Mouse (Mus musculus): ENCODE measurements at regions not wholly inside any gene's neighbourhood (a gene's known extent, or its start where the extent isn't known, plus 50 kb on each side); places are given as distances from the start of the nearest gene placed in this dataset.

DNA sequence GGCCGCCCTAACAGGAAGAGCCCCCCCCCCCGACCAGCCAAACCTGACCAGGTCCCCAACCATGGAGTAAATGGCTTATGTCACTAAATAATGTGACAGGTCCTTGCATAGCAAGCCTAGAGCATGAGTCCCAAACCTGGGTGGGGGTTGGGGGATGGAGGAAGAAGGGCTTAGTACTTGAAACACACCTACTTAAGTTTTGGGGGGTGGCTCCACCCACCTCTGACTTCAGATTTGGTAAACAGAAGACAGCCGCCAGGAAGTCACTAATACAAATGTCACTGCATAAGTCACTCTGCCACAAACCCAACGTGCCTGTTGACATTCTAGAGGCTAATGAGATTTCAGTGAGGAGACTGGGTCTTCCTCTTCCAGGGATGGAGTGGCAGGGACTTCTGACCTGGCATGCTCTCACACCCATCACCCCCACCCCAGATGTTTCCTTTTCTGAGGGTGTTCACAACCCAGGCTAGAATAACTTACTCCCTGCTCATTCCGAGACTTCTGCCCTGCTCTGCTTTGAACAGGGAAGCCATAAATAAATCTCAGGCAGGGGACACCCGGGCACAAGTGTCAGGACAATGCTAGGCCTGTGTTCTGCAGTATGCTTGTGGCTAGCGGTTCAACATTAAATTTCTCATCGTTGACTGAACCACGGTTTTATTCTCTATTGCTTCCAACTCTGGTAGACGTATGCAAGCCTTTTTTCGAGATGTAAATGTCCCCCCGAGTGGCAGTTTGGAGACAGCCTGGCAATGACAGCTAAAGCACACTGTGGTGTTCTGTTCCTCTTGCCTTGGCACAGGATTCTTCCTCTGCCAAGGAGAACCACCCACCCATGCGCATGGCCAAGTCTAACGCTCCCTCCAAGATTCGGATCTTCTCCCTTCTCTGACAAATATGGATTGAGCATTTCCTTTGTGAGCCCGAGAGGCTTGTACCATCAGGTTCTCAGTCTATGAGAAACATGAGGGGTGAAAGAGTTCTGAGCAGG, 161.6 kb upstream of the Dyrk2 start:
- ATAC-seq (ENCODE audit: insufficient number of reproducible peaks, low FRiP score, low TSS enrichment, low read depth) = no peak
- Histone ChIP-seq H3K9ac (ENCODE audit: low read length) (no peak overlapping the region), H3K9me3 (ENCODE audit: control insufficient read depth, low read length) (no peaks in the 10 kb centered on the region), H3K27me3 (ENCODE audit: control insufficient read depth, insufficient read depth, low read length) (no peaks in the 10 kb centered on the region), H3K4me3 (ENCODE audit: low read depth, low read length) (no peak overlapping the region), H3K4me1 (ENCODE audit: control insufficient read depth, insufficient read depth, low read length) (no peaks in the 10 kb centered on the region), H3K27ac (replicated peaks; ENCODE audit: low read depth, low read length) (no peak overlapping the region), H3K4me2 (ENCODE audit: low read depth, severe bottlenecking) (no peak overlapping the region), H3K36me3 (ENCODE audit: control insufficient read depth, insufficient read depth, low read length) (no peaks in the 10 kb centered on the region)
- 71% methylated on average over 16 of the region's 16 CpGs for WGBS
- no peak for DNase-seq (ENCODE audit: low spot score)

GRCm38 (mm10) chr10:119028480-119029137, 158.6 kb upstream of the Dyrk2 start:
- ATAC-seq (ENCODE audit: insufficient number of reproducible peaks, low FRiP score, low TSS enrichment, low read depth) (no peak), DNase-seq (ENCODE audit: low spot score) (no peak)
- Histone ChIP-seq H3K4me3 (ENCODE audit: low read depth, low read length) (no peak overlapping the region), H3K4me2 (ENCODE audit: low read depth, severe bottlenecking) (no peak overlapping the region), H3K9ac (ENCODE audit: low read length) (no peak overlapping the region), H3K27ac (replicated peaks; ENCODE audit: low read depth, low read length) (no peak overlapping the region), H3K4me1 (ENCODE audit: control insufficient read depth, insufficient read depth, low read length) (no peaks in the 10 kb centered on the region), H3K36me3 (ENCODE audit: control insufficient read depth, insufficient read depth, low read length) (no peaks in the 10 kb centered on the region), H3K9me3 (ENCODE audit: control insufficient read depth, low read length) (no peaks in the 10 kb centered on the region), H3K27me3 (ENCODE audit: control insufficient read depth, insufficient read depth, low read length) (no peaks in the 10 kb centered on the region)
- WGBS = 73% methylated on average over 3 of the region's 3 CpGs

DNA sequence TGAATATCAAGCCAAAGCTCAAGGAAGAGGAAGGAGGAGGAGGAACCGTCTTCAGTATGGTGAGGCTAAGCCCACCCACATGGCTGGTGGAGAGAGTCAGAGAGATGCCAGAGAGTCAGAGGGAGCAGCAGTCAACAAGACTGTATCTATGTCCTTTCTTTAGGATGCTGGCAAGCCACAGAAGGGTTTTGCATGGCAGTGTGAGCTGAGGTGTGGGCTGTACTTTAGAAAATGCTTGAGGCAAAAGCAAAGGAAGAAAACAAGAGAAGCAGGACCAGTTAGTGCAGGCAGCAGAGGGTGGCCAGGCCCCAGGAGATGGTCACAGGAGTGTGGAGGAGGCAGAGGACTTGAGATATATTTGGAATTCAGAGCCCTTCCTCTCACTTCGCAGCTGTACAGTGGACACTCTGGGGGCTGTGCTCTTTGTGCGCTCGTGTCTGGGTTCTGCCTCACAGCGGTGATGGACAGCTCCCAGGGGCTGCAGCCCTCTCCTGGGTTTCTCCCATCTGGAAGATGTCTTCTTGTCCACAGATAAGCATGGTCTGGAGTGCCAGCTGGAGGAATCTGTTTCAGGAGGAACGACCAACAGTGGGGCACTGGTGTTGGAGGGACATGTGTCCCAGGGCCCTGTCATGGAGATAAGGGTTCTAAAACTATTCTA, 157.4 kb upstream of the Dyrk2 start:
- H3K36me3 ChIP-seq (ENCODE audit: control insufficient read depth, insufficient read depth, low read length) = no peaks in the 10 kb centered on the region
- no peak overlapping the region for H3K27ac ChIP-seq (replicated peaks; ENCODE audit: low read depth, low read length)
- H3K4me3 ChIP-seq (ENCODE audit: low read depth, low read length) = no peak overlapping the region
- ATAC-seq (ENCODE audit: insufficient number of reproducible peaks, low FRiP score, low TSS enrichment, low read depth) = no peak
- H3K4me2 ChIP-seq (ENCODE audit: low read depth, severe bottlenecking) = no peak overlapping the region
- H3K9me3 ChIP-seq (ENCODE audit: control insufficient read depth, low read length) = no peaks in the 10 kb centered on the region
- H3K4me1 ChIP-seq (ENCODE audit: control insufficient read depth, insufficient read depth, low read length) = no peaks in the 10 kb centered on the region
- no peak overlapping the region for H3K9ac ChIP-seq (ENCODE audit: low read length)
- no peaks in the 10 kb centered on the region for H3K27me3 ChIP-seq (ENCODE audit: control insufficient read depth, insufficient read depth, low read length)
- WGBS = 50% methylated on average over 6 of the region's 6 CpGs
- DNase-seq (ENCODE audit: low spot score) = no peak

DNA sequence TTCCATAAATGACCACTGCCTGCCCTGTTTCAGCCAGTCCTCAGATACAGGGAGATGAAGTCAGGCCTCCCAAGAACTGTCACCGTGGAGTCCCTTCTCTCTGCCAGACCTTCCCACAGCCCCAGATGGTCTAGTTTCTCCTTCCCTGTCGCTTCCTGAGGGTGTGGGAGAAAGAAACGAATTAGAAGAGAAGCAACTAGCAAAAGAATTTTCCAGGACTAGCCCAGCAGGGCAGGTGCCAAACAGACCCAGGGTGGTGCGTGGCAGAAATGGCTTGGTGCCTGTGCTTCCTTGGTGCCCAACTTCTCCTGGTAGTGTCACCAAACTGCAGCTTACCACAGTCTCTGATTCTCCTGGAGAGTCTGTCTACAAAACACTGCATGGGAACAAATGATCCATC, 156.3 kb upstream of the Dyrk2 start:
- no peaks in the 10 kb centered on the region for H3K36me3 ChIP-seq (ENCODE audit: control insufficient read depth, insufficient read depth, low read length)
- no peaks in the 10 kb centered on the region for H3K4me1 ChIP-seq (ENCODE audit: control insufficient read depth, insufficient read depth, low read length)
- H3K27me3 ChIP-seq (ENCODE audit: control insufficient read depth, insufficient read depth, low read length) = no peaks in the 10 kb centered on the region
- H3K4me2 ChIP-seq (ENCODE audit: low read depth, severe bottlenecking) = no peak overlapping the region
- no peak for DNase-seq (ENCODE audit: low spot score)
- 79% methylated on average over 4 of the region's 4 CpGs for WGBS
- H3K27ac ChIP-seq (replicated peaks; ENCODE audit: low read depth, low read length) = no peak overlapping the region
- no peak for ATAC-seq (ENCODE audit: insufficient number of reproducible peaks, low FRiP score, low TSS enrichment, low read depth)
- H3K9ac ChIP-seq (ENCODE audit: low read length) = no peak overlapping the region
- no peak overlapping the region for H3K4me3 ChIP-seq (ENCODE audit: low read depth, low read length)
- no peaks in the 10 kb centered on the region for H3K9me3 ChIP-seq (ENCODE audit: control insufficient read depth, low read length)

GRCm38 (mm10) chr10:119024425-119024824, 154.4 kb upstream of the Dyrk2 start:
- no peak overlapping the region for H3K9ac ChIP-seq (ENCODE audit: low read length)
- no peak overlapping the region for H3K4me2 ChIP-seq (ENCODE audit: low read depth, severe bottlenecking)
- H3K36me3 ChIP-seq (ENCODE audit: control insufficient read depth, insufficient read depth, low read length) = no peaks in the 10 kb centered on the region
- ATAC-seq (ENCODE audit: insufficient number of reproducible peaks, low FRiP score, low TSS enrichment, low read depth) (no peak), DNase-seq (ENCODE audit: low spot score) (no peak)
- no peak overlapping the region for H3K4me3 ChIP-seq (ENCODE audit: low read depth, low read length)
- H3K27ac ChIP-seq (replicated peaks; ENCODE audit: low read depth, low read length) = no peak overlapping the region
- 43% methylated on average over 9 of the region's 9 CpGs for WGBS
- no peaks in the 10 kb centered on the region for H3K4me1 ChIP-seq (ENCODE audit: control insufficient read depth, insufficient read depth, low read length)
- H3K27me3 ChIP-seq (ENCODE audit: control insufficient read depth, insufficient read depth, low read length) = no peaks in the 10 kb centered on the region
- H3K9me3 ChIP-seq (ENCODE audit: control insufficient read depth, low read length) = no peaks in the 10 kb centered on the region

DNA sequence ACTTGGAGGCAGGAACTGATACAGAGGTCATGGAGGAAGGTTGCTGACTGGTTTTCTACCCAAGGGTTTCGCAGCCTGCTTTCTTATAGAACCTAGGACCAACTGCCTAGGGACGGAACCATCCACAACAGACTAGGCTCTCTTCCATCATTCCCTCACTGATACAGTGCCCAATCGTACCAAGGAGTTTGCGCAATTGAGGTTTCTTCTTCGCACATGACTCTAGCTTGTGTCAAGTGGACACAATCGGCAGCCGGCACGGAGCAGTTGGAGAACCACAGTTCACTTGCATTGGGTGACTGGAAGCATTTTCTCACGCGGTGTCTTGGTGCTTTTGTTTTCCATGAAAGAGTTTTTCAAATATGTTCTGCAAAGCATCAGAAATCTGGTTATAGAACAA, 149.1 kb upstream of the Dyrk2 start:
- DNase-seq (ENCODE audit: low spot score) = no peak
- H3K4me3 ChIP-seq (ENCODE audit: low read depth, low read length) = no peak overlapping the region
- ATAC-seq (ENCODE audit: insufficient number of reproducible peaks, low FRiP score, low TSS enrichment, low read depth) = no peak
- WGBS = 92% methylated on average over 10 of the region's 10 CpGs
- no peak overlapping the region for H3K9ac ChIP-seq (ENCODE audit: low read length)
- no peaks in the 10 kb centered on the region for H3K36me3 ChIP-seq (ENCODE audit: control insufficient read depth, insufficient read depth, low read length)
- no peak overlapping the region for H3K27ac ChIP-seq (replicated peaks; ENCODE audit: low read depth, low read length)
- H3K9me3 ChIP-seq (ENCODE audit: control insufficient read depth, low read length) = no peaks in the 10 kb centered on the region
- no peak overlapping the region for H3K4me2 ChIP-seq (ENCODE audit: low read depth, severe bottlenecking)
- no peaks in the 10 kb centered on the region for H3K27me3 ChIP-seq (ENCODE audit: control insufficient read depth, insufficient read depth, low read length)
- H3K4me1 ChIP-seq (ENCODE audit: control insufficient read depth, insufficient read depth, low read length) = no peaks in the 10 kb centered on the region

DNA sequence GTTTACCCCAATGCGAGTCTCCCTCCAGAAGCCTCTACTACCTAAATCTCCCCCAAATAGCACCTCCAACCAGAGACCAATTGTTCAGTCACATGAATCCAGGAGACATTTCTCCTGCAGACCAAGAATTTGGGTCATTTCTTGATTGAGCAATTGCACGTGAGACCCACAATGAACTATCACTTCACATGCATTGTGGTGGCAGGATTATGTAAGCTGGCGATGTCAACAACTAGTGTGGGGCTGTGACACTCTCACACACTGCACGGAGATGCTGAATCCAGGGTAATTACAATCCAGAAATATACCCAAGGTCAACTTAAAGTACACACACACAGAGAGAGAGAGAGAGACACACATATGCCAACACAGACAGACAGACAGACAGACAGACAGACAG, 148.5 kb upstream of the Dyrk2 start:
- DNase-seq (ENCODE audit: low spot score) = no peak

DNA sequence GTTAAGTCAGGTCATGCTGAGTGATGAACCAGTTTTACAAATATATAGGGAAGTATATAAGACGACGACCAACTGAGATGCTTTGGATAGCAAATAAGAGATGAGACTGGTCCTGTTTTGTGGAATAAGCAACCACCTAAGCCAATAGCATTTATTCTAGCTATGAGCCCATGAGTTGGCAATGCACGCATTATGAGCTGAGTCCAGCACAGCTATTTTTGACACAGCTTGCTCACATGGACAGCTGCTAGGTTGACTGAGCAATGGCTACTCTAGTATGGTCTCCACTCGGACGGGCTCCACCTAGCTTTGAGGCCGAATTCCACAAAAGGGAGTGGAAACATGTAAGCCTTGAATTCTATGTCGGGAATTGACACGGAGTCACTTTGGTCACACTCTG, 146.1 kb upstream of the Dyrk2 start:
- no peak overlapping the region for H3K9ac ChIP-seq (ENCODE audit: low read length)
- no peak for ATAC-seq (ENCODE audit: insufficient number of reproducible peaks, low FRiP score, low TSS enrichment, low read depth)
- H3K4me3 ChIP-seq (ENCODE audit: low read depth, low read length) = no peak overlapping the region
- no peaks in the 10 kb centered on the region for H3K9me3 ChIP-seq (ENCODE audit: control insufficient read depth, low read length)
- H3K27me3 ChIP-seq (ENCODE audit: control insufficient read depth, insufficient read depth, low read length) = no peaks in the 10 kb centered on the region
- 93% methylated on average over 8 of the region's 8 CpGs for WGBS
- no peaks in the 10 kb centered on the region for H3K36me3 ChIP-seq (ENCODE audit: control insufficient read depth, insufficient read depth, low read length)
- DNase-seq (ENCODE audit: low spot score) = no peak
- no peaks in the 10 kb centered on the region for H3K4me1 ChIP-seq (ENCODE audit: control insufficient read depth, insufficient read depth, low read length)
- H3K4me2 ChIP-seq (ENCODE audit: low read depth, severe bottlenecking) = no peak overlapping the region
- no peak overlapping the region for H3K27ac ChIP-seq (replicated peaks; ENCODE audit: low read depth, low read length)

More for the DNA sequence above, 148.5 kb upstream of the Dyrk2 start:
- Histone ChIP-seq H3K27me3 (ENCODE audit: control insufficient read depth, insufficient read depth, low read length) (no peaks in the 10 kb centered on the region), H3K4me3 (ENCODE audit: low read depth, low read length) (no peak overlapping the region), H3K9me3 (ENCODE audit: control insufficient read depth, low read length) (no peaks in the 10 kb centered on the region), H3K9ac (ENCODE audit: low read length) (no peak overlapping the region), H3K27ac (replicated peaks; ENCODE audit: low read depth, low read length) (no peak overlapping the region), H3K36me3 (ENCODE audit: control insufficient read depth, insufficient read depth, low read length) (no peaks in the 10 kb centered on the region), H3K4me2 (ENCODE audit: low read depth, severe bottlenecking) (no peak overlapping the region), H3K4me1 (ENCODE audit: control insufficient read depth, insufficient read depth, low read length) (no peaks in the 10 kb centered on the region)
- ATAC-seq (ENCODE audit: insufficient number of reproducible peaks, low FRiP score, low TSS enrichment, low read depth) = no peak
- WGBS = 89% methylated on average over 4 of the region's 4 CpGs
